Mouse (Mus musculus) gastrocnemius, postnatal 14 days (tissue): ENCODE measurements around the gene Olfr981. TPM values are rescaled to one million over a fixed set of nuclear protein-coding genes. Genes with fewer than 3 reads are reported as not detected.
"Not testable (repeated sequence)": the region's sequence is repeated elsewhere in the genome, so short reads cannot be mapped to it uniquely, and the experiment has no call there.

Source experiments
- DNase-seq: peaks from one replicate; pipeline ENCODE4 v3.0.0; 2021; ENCODE audit warnings: mixed read lengths
- intact Hi-C: fragments of 180-260 bp; cut with DNase I; formaldehyde crosslinking; loops from one replicate; pipeline ENCODE4 v1.15.1; 2025; ENCODE audit warnings: low total_unique reads
- long read RNA-seq, 2 experiments: library from polyadenylated mRNA; stranded (forward); transcript quantifications; one replicate each; pipeline ENCODE4 v2.0.0; 2021
- total RNA-seq, 2 experiments: library from RNA; stranded (reverse); gene quantifications; 2 replicates each; pipeline ENCODE4 v1.2.3; 2021

Olfr981 gene
- not detected for total RNA-seq
- long read RNA-seq, experiment 1, result 0 reads
- long read RNA-seq, experiment 2, result 0 reads

DNA sequence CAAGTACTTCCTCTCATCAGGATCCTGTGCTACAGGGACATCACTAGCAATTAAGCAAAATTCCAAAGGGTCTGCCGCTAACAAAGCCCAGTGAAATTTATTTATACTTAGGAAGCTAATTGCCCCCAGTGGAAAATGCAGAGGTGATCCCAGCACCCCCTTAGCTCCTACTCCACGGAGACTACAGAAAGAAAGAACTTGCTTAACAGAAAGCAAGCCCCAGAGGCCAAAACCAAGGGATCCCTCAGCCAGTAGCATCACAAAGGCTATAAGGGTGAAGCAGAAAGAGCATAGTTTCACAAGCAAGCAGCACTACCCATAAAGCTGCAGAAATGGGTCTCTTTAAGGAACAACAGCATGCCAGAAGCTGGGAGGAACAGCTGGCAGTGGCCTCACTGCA is at the start of gene Olfr981:
TSS of gene Olfr981 (plus strand) at position 301 of the 400 bp plus-strand sequence.
- no peak for DNase-seq
- intact Hi-C loops, result no loop called here

- intact Hi-C loops, DNase-seq: not testable (repeated sequence)
Measured at GRCm38 (mm10) chr9:39976581-39977145, 44.6 kb upstream of the Olfr981 start.

GRCm38 (mm10) chr9:39991813-39992212 is 29.5 kb upstream of the Olfr981 start, which contains the start of gene Olfr978:
Gene Olfr978 (plus strand): TSS chr9:39992113.
- intact Hi-C loops, result no loop called here
- DNase-seq, result no peak

GRCm38 (mm10) chr9:40003365-40003764 is 17.9 kb upstream of the Olfr981 start, which contains the start of gene Olfr979:
Gene Olfr979 (minus strand): TSS chr9:40003465.
- no peak for DNase-seq
- intact Hi-C loops, result no loop called here

GRCm38 (mm10) chr9:40009482-40009881 is 11.8 kb upstream of the Olfr981 start, which contains the start of gene Olfr980:
Gene Olfr980 (minus strand): TSS chr9:40009582.
- intact Hi-C loops, result no loop called here
- no peak for DNase-seq

GRCm38 (mm10) chr9:40050138-40050537 is 28.9 kb downstream of the Olfr981 start:
- intact Hi-C loops, result no loop called here

DNA sequence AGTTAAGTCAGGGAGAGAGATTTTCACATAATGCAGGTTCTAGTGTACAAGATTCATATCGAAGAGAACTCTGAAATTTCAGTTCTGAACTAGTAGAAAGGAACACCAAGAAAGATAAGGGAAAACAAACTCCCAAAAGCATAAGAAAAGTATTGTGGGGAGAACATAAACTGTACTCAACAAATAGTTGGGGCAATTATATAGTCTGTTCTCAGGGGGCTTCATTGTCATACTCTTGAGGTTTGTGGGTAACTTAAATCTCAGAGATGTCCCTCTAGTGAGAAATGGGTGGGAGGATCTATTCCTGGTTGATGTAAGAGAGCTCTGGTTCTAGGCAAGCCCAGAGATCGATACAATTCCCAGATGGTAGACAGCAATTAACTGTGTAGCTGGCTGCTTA is 52.3 kb downstream of the Olfr981 start, which contains the start of gene Olfr982:
TSS of gene Olfr982 (plus strand) at position 301 of the 400 bp plus-strand sequence.
- intact Hi-C loops, result no loop called here
- no peak for DNase-seq

More at GRCm38 (mm10) chr9:40050138-40050537, 28.9 kb downstream of the Olfr981 start:
- DNase-seq, result no peak

Other genes starting within 250 kb of the Olfr981 start
- gene Olfr968, start 238.2 kb upstream of the Olfr981 start, total RNA-seq, result not detected
- not detected for gene Olfr969, start 230.5 kb upstream of the Olfr981 start, total RNA-seq
- gene Olfr970, start 212.6 kb upstream of the Olfr981 start, total RNA-seq, result not detected
- not detected for gene Olfr971, start 184.6 kb upstream of the Olfr981 start, total RNA-seq
- gene Olfr972, start 155.0 kb upstream of the Olfr981 start, total RNA-seq, result not detected
- gene Olfr229, start 114.1 kb upstream of the Olfr981 start, total RNA-seq, result not detected
- not detected for gene Olfr974, start 84.0 kb upstream of the Olfr981 start, total RNA-seq
- not detected for gene Olfr975, start 69.4 kb upstream of the Olfr981 start, total RNA-seq
- not detected for gene Olfr976, start 60.3 kb upstream of the Olfr981 start, total RNA-seq
- gene Olfr978, start 29.4 kb upstream of the Olfr981 start, total RNA-seq, result not detected
- not detected for gene Olfr979, start 18.0 kb upstream of the Olfr981 start, total RNA-seq
- gene Olfr980, start 11.9 kb upstream of the Olfr981 start, total RNA-seq, result not detected
- gene Olfr982, start 52.4 kb downstream of the Olfr981 start, total RNA-seq, result not detected
- not detected for gene Olfr983, start 72.1 kb downstream of the Olfr981 start, total RNA-seq
- gene Olfr984, start 92.7 kb downstream of the Olfr981 start, total RNA-seq, result not detected
- not detected for gene Olfr985, start 108.7 kb downstream of the Olfr981 start, total RNA-seq
- gene Tmem225, start 126.7 kb downstream of the Olfr981 start, total RNA-seq, result not detected
- gene Olfr986, start 159.5 kb downstream of the Olfr981 start, total RNA-seq, result not detected
- gene Zfp202, start 170.9 kb downstream of the Olfr981 start, total RNA-seq, result 1 to 10 TPM; 1.9 to 3.0 TPM
- gene Scn3b, start 247.8 kb downstream of the Olfr981 start, total RNA-seq, result 1 to 10 TPM; 2.5 to 4.2 TPM